Mouse (Mus musculus) cerebellum, adult 2 months (tissue): Measurements from ENCODE around the gene Gabrg3.

Experiments
- CTCF ChIP-seq: fragments of 200-500 bp; IDR thresholded peaks from 2 replicates; pipeline ENCODE4 v1.5.1; 2011; ENCODE audit warnings: low read depth, mild to moderate bottlenecking, control low read depth, low read length, moderate library complexity, borderline replicate concordance; ENCODE audit not compliant: insufficient read depth
- POLR2A ChIP-seq: fragments of 200-500 bp; IDR thresholded peaks from 2 replicates; pipeline ENCODE4 v1.6.1; 2011; ENCODE audit warnings: low read length, control low read depth, borderline replicate concordance; ENCODE audit not compliant: insufficient read depth

GRCm38 (mm10) chr7:57294127-57294526 lies 92.9 kb downstream of the Gabrg3 start:
- TF ChIP-seq POLR2A (no peak), CTCF (no peak)
